Mouse (Mus musculus) ES-E14 (cell line): ENCODE measurements around the gene Hcn2. TPM values are rescaled to one million over a fixed set of nuclear protein-coding genes. Genes with fewer than 3 reads are reported as not detected.

Experiments
- DNase-seq: peaks from one replicate; pipeline ENCODE4 v3.0.0-alpha.2; 2013; ENCODE audit warnings: low read depth, low spot score
- H3K27ac ChIP-seq: 2 replicates; pipeline ENCODE4 v1.5.1; 2012; ENCODE audit warnings: low read depth, mild to moderate bottlenecking, low read length, moderate library complexity, mixed read lengths; ENCODE audit not compliant: poor library complexity, insufficient read depth, severe bottlenecking
- H3K36me3 ChIP-seq: 2 replicates; pipeline ENCODE4 v1.6.1; 2012; ENCODE audit warnings: mild to moderate bottlenecking, low read length, moderate library complexity, mixed read lengths; ENCODE audit not compliant: control insufficient read depth, poor library complexity, insufficient read depth, severe bottlenecking
- H3K4me1 ChIP-seq, 2 experiments: fragments of 150-350 bp in 1 of 2; sonication (generic) in 1 of 2; 2 replicates each; pipeline ENCODE4 v1.6.1; 2012; ENCODE audit warnings: low read length in 2 of 2, mild to moderate bottlenecking in 1 of 2, mixed read lengths in 1 of 2; ENCODE audit not compliant: control insufficient read depth in 2 of 2, insufficient read depth in 2 of 2, poor library complexity in 1 of 2
- H3K4me3 ChIP-seq, 2 experiments: fragments of 150-350 bp in 1 of 2; sonication (generic) in 1 of 2; 2 replicates each; pipeline ENCODE4 v1.5.1; 2012; ENCODE audit warnings: low read length in 2 of 2, low read depth in 1 of 2, mild to moderate bottlenecking in 1 of 2, mixed read lengths in 1 of 2; ENCODE audit not compliant: insufficient read depth in 1 of 2, poor library complexity in 1 of 2, severe bottlenecking in 1 of 2
- H3K9ac ChIP-seq: 2 replicates; pipeline ENCODE4 v1.6.1; 2012; ENCODE audit warnings: low read depth, mild to moderate bottlenecking, low read length, mixed read lengths; ENCODE audit not compliant: poor library complexity, insufficient read depth, severe bottlenecking
- H3K9me3 ChIP-seq: fragments of 150-350 bp; sonication (generic); 2 replicates; pipeline ENCODE4 v1.6.1; 2012; ENCODE audit warnings: low read depth, mild to moderate bottlenecking, low read length; ENCODE audit not compliant: control insufficient read depth, insufficient read depth
- CHD2 ChIP-seq: IDR thresholded peaks from 2 replicates; pipeline ENCODE4 v1.6.1; 2014; ENCODE audit warnings: mild to moderate bottlenecking, low read depth, low read length, inconsistent platforms
- HCFC1 ChIP-seq: IDR thresholded peaks from 2 replicates; pipeline ENCODE4 v1.6.1; 2012; ENCODE audit warnings: low read length, inconsistent platforms, borderline replicate concordance; ENCODE audit not compliant: insufficient read depth
- MAFK ChIP-seq: IDR thresholded peaks from 2 replicates; pipeline ENCODE4 v1.6.1; 2014; ENCODE audit warnings: mild to moderate bottlenecking, low read depth, low read length, inconsistent platforms; ENCODE audit not compliant: insufficient read depth
- ZC3H11A ChIP-seq: IDR thresholded peaks from 2 replicates; pipeline ENCODE4 v1.6.1; 2012; ENCODE audit warnings: low read depth, mild to moderate bottlenecking, inconsistent platforms, low read length, borderline replicate concordance
- ZNF384 ChIP-seq: IDR thresholded peaks from 2 replicates; pipeline ENCODE4 v1.6.1; 2012; ENCODE audit warnings: low read depth, low read length, inconsistent platforms
- in situ Hi-C, 2 experiments: fragments of 600-800 bp; cut with MboI; formaldehyde crosslinking; loops; one replicate each; pipeline ENCODE4 v1.15.1; 2025; ENCODE audit warnings: low sequenced_read_pairs in 2 of 2, inconsistent platforms in 1 of 2; ENCODE audit not compliant: unreplicated experiment in 2 of 2
- total RNA-seq: library from RNA; depleted of rRNA; stranded (reverse); fragments of 300-350 nt; gene quantifications from 2 replicates; pipeline ENCODE4 v1.2.3, GENCODE M21; 2012

Gene Hcn2
- total RNA-seq, 1 experiment = 5.0 TPM

DNA sequence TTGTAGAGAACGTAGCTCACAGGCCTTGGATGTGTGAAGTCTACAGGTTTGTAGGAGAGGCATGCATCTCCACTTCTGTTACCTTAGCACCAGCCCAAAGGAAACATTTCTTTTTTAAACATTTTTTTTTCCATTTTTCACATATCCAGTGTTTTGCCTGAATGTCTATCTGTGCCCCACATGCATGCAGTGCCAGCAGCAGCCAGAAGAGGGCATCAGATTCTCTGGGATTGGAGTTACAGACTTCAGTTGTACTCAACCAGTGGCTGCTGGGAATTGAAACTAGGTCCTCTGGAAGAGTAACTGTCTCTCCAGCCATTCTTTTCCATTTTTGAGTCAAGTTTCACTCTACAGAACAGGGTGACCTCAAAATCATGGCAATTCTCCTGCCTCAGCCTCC, 16.1 kb downstream of the Hcn2 start:
- Histone ChIP-seq H3K4me1 (peaks cover 0 to 5% of the 10 kb centered on the region in 2 experiments; a peak in 1 of 4 replicates), H3K36me3 (peaks cover 16% of the 10 kb centered on the region), H3K4me3 (no peak overlapping the region), H3K27ac (no peak overlapping the region), H3K9ac (no peak overlapping the region), H3K9me3 (peaks cover 3% of the 10 kb centered on the region; the same call in 1 of the 2 replicates)
- DNase-seq = no peak
- TF ChIP-seq HCFC1 (no peak), MAFK (no peak), CHD2 (no peak), ZNF384 (no peak), ZC3H11A (no peak)
- in situ Hi-C loops = no loop called here

DNA sequence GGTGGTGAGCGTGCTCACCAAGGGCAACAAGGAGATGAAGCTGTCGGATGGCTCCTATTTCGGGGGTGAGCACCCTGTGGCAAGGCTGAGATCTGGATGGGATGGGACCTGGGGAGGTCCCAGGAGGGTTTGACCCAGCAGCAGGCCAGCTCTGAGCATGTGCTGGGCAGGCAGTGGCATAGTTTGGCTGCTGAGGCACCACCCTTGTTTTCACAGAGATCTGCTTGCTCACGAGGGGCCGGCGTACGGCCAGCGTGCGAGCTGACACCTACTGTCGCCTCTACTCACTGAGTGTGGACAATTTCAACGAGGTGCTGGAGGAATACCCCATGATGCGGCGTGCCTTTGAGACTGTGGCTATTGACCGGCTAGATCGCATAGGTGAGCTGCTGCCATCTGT, 17.4 kb downstream of the Hcn2 start:
- no peak overlapping the region for H3K4me3 ChIP-seq
- no peak for DNase-seq
- H3K27ac ChIP-seq = no peak overlapping the region
- H3K36me3 ChIP-seq = peaks cover 30% of the 10 kb centered on the region
- H3K9me3 ChIP-seq = peaks cover 11% of the 10 kb centered on the region; the same call in 1 of the 2 replicates
- in situ Hi-C loops = no loop called here
- peaks cover 0 to 2% of the 10 kb centered on the region in 2 experiments; a peak in 1 of 4 replicates for H3K4me1 ChIP-seq
- TF ChIP-seq HCFC1 (no peak), CHD2 (no peak), MAFK (no peak), ZC3H11A (no peak), ZNF384 (no peak)
- no peak overlapping the region for H3K9ac ChIP-seq

DNA sequence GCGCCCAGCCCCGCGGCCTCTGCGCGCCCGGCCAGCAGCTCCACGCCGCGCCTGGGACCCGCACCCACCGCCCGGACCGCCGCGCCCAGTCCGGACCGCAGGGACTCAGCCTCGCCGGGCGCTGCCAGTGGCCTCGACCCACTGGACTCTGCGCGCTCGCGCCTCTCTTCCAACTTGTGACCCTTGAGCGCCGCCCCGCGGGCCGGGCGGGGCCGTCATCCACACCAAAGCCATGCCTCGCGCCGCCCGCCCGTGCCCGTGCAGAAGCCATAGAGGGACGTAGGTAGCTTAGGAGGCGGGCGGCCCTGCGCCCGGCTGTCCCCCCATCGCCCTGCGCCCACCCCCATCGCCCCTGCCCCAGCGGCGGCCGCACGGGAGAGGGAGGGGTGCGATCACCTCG, 18.9 kb downstream of the Hcn2 start:
- TF ChIP-seq ZC3H11A = no peak
- Histone ChIP-seq H3K9ac (peak overlapping the region; percentile 29), H3K4me1 (no peaks in the 10 kb centered on the region), H3K4me3 (peak overlapping the region; percentile 58 to 65), H3K9me3 (peaks cover 18% of the 10 kb centered on the region; the same call in 1 of the 2 replicates), H3K36me3 (peaks cover 45% of the 10 kb centered on the region), H3K27ac (no peak overlapping the region)
- in situ Hi-C loops = no loop called here
- DNase-seq = no peak

DNA sequence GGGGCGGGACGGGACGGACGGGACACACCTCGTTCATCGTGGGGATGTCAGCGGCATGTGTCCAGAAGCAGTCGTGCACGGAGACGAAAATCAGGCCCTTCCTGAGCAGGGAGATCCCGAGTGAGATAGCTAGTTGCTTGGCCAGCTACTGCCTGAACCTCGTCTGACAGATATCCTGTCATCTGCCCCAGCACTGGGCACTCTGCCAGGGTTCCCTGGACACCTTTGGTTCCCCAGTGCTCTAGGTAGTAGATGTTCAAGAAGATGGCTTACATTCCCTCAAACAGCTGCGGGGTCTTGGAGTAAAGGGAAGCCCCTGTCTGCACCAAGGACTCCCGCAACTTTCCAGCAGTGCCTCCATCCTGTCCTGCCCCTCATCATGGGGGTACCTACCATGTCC, 20.3 kb downstream of the Hcn2 start:
- Histone ChIP-seq H3K36me3 (peaks cover 58% of the 10 kb centered on the region), H3K4me3 (no peak overlapping the region), H3K9me3 (peaks cover 27% of the 10 kb centered on the region; the same call in 1 of the 2 replicates), H3K27ac (no peak overlapping the region), H3K9ac (no peak overlapping the region), H3K4me1 (no peaks in the 10 kb centered on the region)
- TF ChIP-seq MAFK (no peak), ZNF384 (no peak)
- in situ Hi-C loops = no loop called here
- DNase-seq = no peak

DNA sequence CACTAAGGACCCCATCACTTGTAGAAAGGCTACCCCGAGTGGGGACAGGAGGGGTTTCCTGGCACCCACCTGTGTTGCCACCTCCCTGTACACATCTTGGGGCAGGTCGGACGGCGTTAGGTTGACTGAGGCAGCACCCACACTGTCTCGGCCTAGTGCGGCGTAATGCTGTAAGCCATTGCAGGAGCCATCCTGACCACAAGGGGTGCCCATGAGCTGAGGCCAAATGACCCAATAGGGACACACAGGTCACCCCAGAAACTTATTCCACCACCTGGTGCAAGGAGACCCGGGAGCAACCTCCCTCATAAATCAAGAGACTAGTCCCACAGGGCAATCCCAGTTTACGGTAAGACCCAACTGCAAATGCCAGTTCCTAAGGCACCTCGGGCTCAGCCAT, 21.8 kb downstream of the Hcn2 start:
- in situ Hi-C loops = no loop called here
- DNase-seq = no peak
- Histone ChIP-seq H3K9ac (no peak overlapping the region), H3K4me1 (no peaks in the 10 kb centered on the region), H3K4me3 (no peak overlapping the region), H3K36me3 (peaks cover 68% of the 10 kb centered on the region), H3K27ac (no peak overlapping the region), H3K9me3 (peaks cover 27% of the 10 kb centered on the region; the same call in 1 of the 2 replicates)
- TF ChIP-seq ZC3H11A (no peak), HCFC1 (no peak)
